8 mouse cellular contexts compared by ENCODE assay signal in genomic region chr14:25693271-25693887, GRCm38 (mm10). TPM values are rescaled to one million over a fixed set of nuclear protein-coding genes. Genes with fewer than 3 reads are reported as not detected.
DNase-seq lines count a peak whose midpoint lies in the region; ATAC-seq and TF ChIP-seq lines count a peak whose summit lies in the region.

No protein-coding gene starts in this region.

- peak overlapping the region; percentile 68 for H3K4me2 ChIP-seq in heart, embryonic 15.5 days
- peak overlapping the region; percentile 80; the same call in 1 of the 2 replicates for H3K4me2 ChIP-seq in limb, embryonic 11.5 days (ENCODE audit: low read depth, severe bottlenecking)

- DNase-seq in spleen, adult 2 months (ENCODE audit: low read depth in 1 of 2, low spot score in 2 of 2) = no peak
- DNase-seq in spleen, postnatal 36 days (ENCODE audit: low spot score in 2 of 2) = no peak
- DNase-seq in limb, embryonic 11.5 days (ENCODE audit: low spot score) = no peak
- no peak for DNase-seq in right cerebral cortex, postnatal 14 days
- DNase-seq in gastrocnemius, postnatal 36 days = no peak
- no peak for DNase-seq in adipocyte (ENCODE audit: low spot score)

- H3K36me3 ChIP-seq in spleen, adult 2 months (ENCODE audit: control insufficient read depth, insufficient read depth, low read length) = peaks cover 7% of the 10 kb centered on the region
- H3K36me3 ChIP-seq in heart, embryonic 15.5 days = peaks cover 27% of the 10 kb centered on the region; the same call in 1 of the 2 replicates
- peaks cover 6% of the 10 kb centered on the region; the same call in 1 of the 2 replicates for H3K36me3 ChIP-seq in limb, embryonic 11.5 days (ENCODE audit: control insufficient read depth, insufficient read depth, low read length)
- H3K36me3 ChIP-seq in small intestine, adult 2 months (ENCODE audit: control insufficient read depth, insufficient read depth, low read length) = peaks cover 9% of the 10 kb centered on the region; the same call in 1 of the 2 replicates

- no peak for TF ChIP-seq POLR2A in spleen, adult 2 months (IDR thresholded peaks at IDR 0.05; ENCODE audit: low read depth, low read length)
- no peak for TF ChIP-seq POLR2A in small intestine, adult 2 months (IDR thresholded peaks at IDR 0.05; ENCODE audit: low read depth, low read length)

- peak; percentile 7 for ATAC-seq in heart, embryonic 15.5 days (replicated peaks; ENCODE audit: insufficient number of reproducible peaks, insufficient read depth, low FRiP score, low read depth)
- ATAC-seq in limb, embryonic 11.5 days (ENCODE audit: insufficient number of reproducible peaks, low FRiP score, low TSS enrichment, low read depth) = peak; percentile 15; the same call in 1 of the 2 replicates

- intact Hi-C loops in gastrocnemius, postnatal 36 days (cut with DNase I) = no loop called here

- H3K4me3 ChIP-seq in spleen, adult 2 months (ENCODE audit: extremely low read depth, insufficient read depth, insufficient read length) = peak overlapping the region; percentile 16; the same call in 1 of the 2 replicates
- H3K4me3 ChIP-seq in heart, embryonic 15.5 days = peak overlapping the region; percentile 87
- peak overlapping the region; percentile 79; the same call in 1 of the 2 replicates for H3K4me3 ChIP-seq in limb, embryonic 11.5 days (ENCODE audit: low read depth, low read length)
- peak overlapping the region; percentile 93 for H3K4me3 ChIP-seq in small intestine, adult 2 months (ENCODE audit: low read depth, low read length)

- no peaks in the 10 kb centered on the region for H3K9me3 ChIP-seq in heart, embryonic 15.5 days (replicated peaks)
- no peaks in the 10 kb centered on the region for H3K9me3 ChIP-seq in limb, embryonic 11.5 days (ENCODE audit: control insufficient read depth, low read length)

- TF ChIP-seq CTCF in spleen, adult 2 months (IDR thresholded peaks at IDR 0.05; ENCODE audit: extremely low read depth, insufficient read depth, insufficient read length, insufficient replicate concordance) = no peak
- no peak for TF ChIP-seq CTCF in small intestine, adult 2 months (IDR thresholded peaks at IDR 0.05; ENCODE audit: extremely low read depth, insufficient read length, insufficient replicate concordance, low read depth, low read length)

- H3K4me1 ChIP-seq in spleen, adult 2 months (ENCODE audit: control insufficient read depth, insufficient read depth, insufficient read length) = peaks cover 6% of the 10 kb centered on the region; the same call in 1 of the 2 replicates
- peaks cover 37% of the 10 kb centered on the region for H3K4me1 ChIP-seq in heart, embryonic 15.5 days (replicated peaks)
- H3K4me1 ChIP-seq in limb, embryonic 11.5 days (ENCODE audit: control insufficient read depth, insufficient read depth, low read length) = peaks cover 13% of the 10 kb centered on the region
- H3K4me1 ChIP-seq in small intestine, adult 2 months (ENCODE audit: control insufficient read depth, insufficient read depth, insufficient read length, low read length) = peaks cover 16% of the 10 kb centered on the region

- WGBS in spleen, adult 2 months = 57% methylated on average over 6 of the region's 6 CpGs
- 57% methylated on average over 6 of the region's 6 CpGs for WGBS in heart, embryonic 15.5 days
- 69% methylated on average over 6 of the region's 6 CpGs for WGBS in limb, embryonic 11.5 days
- WGBS in small intestine, adult 2 months = 12% methylated on average over 6 of the region's 6 CpGs

- H3K27me3 ChIP-seq in spleen, adult 2 months (ENCODE audit: control insufficient read depth, insufficient read depth, low read length) = no peaks in the 10 kb centered on the region
- H3K27me3 ChIP-seq in heart, embryonic 15.5 days = no peaks in the 10 kb centered on the region
- H3K27me3 ChIP-seq in limb, embryonic 11.5 days (ENCODE audit: control insufficient read depth, insufficient read depth, low read length) = no peaks in the 10 kb centered on the region
- no peaks in the 10 kb centered on the region for H3K27me3 ChIP-seq in small intestine, adult 2 months (ENCODE audit: control insufficient read depth, insufficient read depth, low read length)

- no peak overlapping the region for H3K27ac ChIP-seq in spleen, adult 2 months (ENCODE audit: insufficient read depth, low read length)
- H3K27ac ChIP-seq in heart, embryonic 15.5 days = peak overlapping the region; percentile 78
- H3K27ac ChIP-seq in limb, embryonic 11.5 days (replicated peaks; ENCODE audit: low read depth, low read length) = no peak overlapping the region
- peak overlapping the region; percentile 88 for H3K27ac ChIP-seq in small intestine, adult 2 months (ENCODE audit: insufficient read depth, low read depth, low read length)

- H3K9ac ChIP-seq in heart, embryonic 15.5 days = 0 out of 2 replicates have a peak overlapping the region, but pooled peaks have one; percentile 34
- H3K9ac ChIP-seq in limb, embryonic 11.5 days (ENCODE audit: low read length) = peak overlapping the region; percentile 9; the same call in 1 of the 2 replicates

RNA-seq across cellular contexts. Expression of gene Ppif, which starts 0.6 kb away (rescaled TPM):
- polyA plus RNA-seq in spleen, adult 2 months (2012; rRNA removed) = 50.4 and 68.4 TPM in 2 replicates
- polyA plus RNA-seq in heart, embryonic 15.5 days (2015; fragmentation: Nextera tagmentation; extraction: Ambion mirVana) = 102 and 108 TPM in 2 replicates
- 47.4 and 50.9 TPM in 2 replicates for polyA plus RNA-seq in limb, embryonic 11.5 days (2014; fragmentation: Nextera tagmentation; extraction: Ambion mirVana)
- 66.8 and 80.1 TPM in 2 replicates for polyA plus RNA-seq in small intestine, adult 2 months (2012; rRNA removed)
- 10 to 100 TPM; 31.8 to 36.5 TPM for total RNA-seq in gastrocnemius, postnatal 36 days (2021)

Comparison
In these comparisons a context has a peak if more than half of its experiments do, and no peak if none do; other contexts are left out.
1. H3K27ac ChIP-seq: peak in heart, embryonic 15.5 days (single experiment) and small intestine, adult 2 months (single experiment); none in spleen, adult 2 months (single experiment) and limb, embryonic 11.5 days (single experiment).
2. H3K4me3 ChIP-seq: peak in every context shown above with its lines; median percentile 93 in small intestine, adult 2 months; 87 in heart, embryonic 15.5 days; 79 in limb, embryonic 11.5 days; 16 in spleen, adult 2 months.